Mouse (Mus musculus): ENCODE results near the gene Plekhm3.

DNA sequence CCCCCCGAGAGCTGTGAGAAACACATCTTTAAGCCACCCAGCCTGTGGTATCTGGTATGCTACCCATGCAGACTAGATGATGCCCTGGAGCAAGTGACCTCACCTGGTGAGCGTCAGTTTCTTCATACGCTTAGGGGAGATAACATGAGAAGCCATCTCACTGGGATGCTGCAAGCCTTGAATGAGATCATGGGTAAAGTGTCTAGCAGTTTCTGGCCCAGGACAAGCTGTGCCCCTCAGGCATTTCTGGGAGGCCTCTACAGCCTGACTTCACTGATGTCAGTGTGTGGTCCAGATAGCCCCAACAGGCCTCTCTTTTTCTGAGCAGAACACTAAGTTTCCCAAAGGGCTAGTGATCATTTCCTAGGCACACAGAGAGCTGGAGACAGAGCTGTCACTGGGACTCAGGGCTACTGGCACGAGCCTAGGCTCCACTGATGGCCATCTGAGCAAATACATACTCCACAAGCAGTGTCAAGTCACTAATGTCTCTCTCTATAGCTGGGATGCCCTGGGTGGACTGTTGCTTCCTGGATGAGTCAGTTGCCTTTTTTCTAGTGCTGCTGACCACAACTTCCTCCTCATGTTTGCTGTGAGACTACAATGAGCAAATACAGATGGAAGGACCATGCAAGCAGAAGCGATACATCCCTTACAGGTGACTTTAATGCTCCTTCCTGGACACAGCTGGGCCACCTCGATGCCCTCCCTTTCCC, 159.6 kb downstream of the Plekhm3 start:
- TF ChIP-seq CTCF (IDR thresholded peaks at IDR 0.05; ENCODE audit: low read depth) (no peak), EP300 (IDR thresholded peaks at IDR 0.05; ENCODE audit: low read depth) (no peak)

All from heart, postnatal 0 days (tissue).